Mouse (Mus musculus): ENCODE data around the gene Gnptab. TPM values are rescaled to one million over a fixed set of nuclear protein-coding genes. Genes with fewer than 3 reads are reported as not detected.
A peak's percentile ranks its signal among the peaks of the same experiment; 100 is the strongest.

Gnptab gene
- polyA plus RNA-seq (2016; fragmentation: Nextera tagmentation; extraction: Ambion mirVana) = 12.8 and 13.1 TPM in 2 replicates

- H3K9me3 ChIP-seq = no peaks in the 10 kb centered on the region
- H3K4me1 ChIP-seq = peaks cover 22% of the 10 kb centered on the region
- ATAC-seq (ENCODE audit: low FRiP score) = peak; percentile 88
- WGBS = under 1% methylated on average over 80 of the region's 87 CpGs
- H3K4me2 ChIP-seq = peak within 1 kb of the TSS; percentile 88
- peak within 1 kb of the TSS; percentile 86 for H3K4me3 ChIP-seq (replicated peaks)
- H3K27ac ChIP-seq = peak within 1 kb of the TSS; percentile 63
- peak within 1 kb of the TSS; percentile 83 for H3K9ac ChIP-seq
- no peaks in the 10 kb centered on the region for H3K36me3 ChIP-seq (replicated peaks)
- 0 out of 2 replicates have a peak, but pooled peaks cover 9% of the 10 kb centered on the region for H3K27me3 ChIP-seq
Observed at GRCm38 (mm10) chr10:88379013-88379885, at the start of gene Gnptab, which contains the start of gene Dram1. Gene Gnptab, plus strand, starts transcription at chr10:88379132. Gene Dram1, minus strand, starts transcription at chr10:88379080.

DNA sequence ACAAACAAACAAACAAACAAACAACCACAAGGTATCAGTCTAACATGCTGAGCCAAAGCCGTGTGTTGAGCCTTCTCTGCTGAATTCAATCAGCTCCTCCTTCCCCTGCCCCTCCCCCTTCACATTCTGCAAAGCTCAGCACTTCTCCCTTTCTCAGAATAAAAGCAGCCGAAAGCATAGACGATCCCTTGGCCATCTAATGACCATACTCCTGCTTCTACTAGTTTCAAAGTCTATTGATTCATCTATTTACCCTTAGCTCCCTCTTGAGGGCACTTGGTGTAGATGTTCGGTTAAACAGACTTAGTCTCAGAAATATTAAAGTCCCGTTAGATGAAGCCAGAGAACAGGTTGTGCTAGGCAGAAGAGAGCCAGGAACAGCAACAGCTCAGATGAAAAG is 48.2 kb upstream of the Gnptab start:
- Histone ChIP-seq H3K9ac (no peak overlapping the region), H3K4me2 (no peak overlapping the region), H3K4me3 (replicated peaks) (no peak overlapping the region), H3K36me3 (replicated peaks) (no peaks in the 10 kb centered on the region), H3K27ac (no peak overlapping the region), H3K9me3 (no peaks in the 10 kb centered on the region), H3K4me1 (0 out of 2 replicates have a peak, but pooled peaks cover 2% of the 10 kb centered on the region), H3K27me3 (0 out of 2 replicates have a peak, but pooled peaks cover 3% of the 10 kb centered on the region)
- ATAC-seq (ENCODE audit: low FRiP score) = no peak
- 28% methylated on average over 5 of the region's 5 CpGs for WGBS

- no peak overlapping the region for H3K27ac ChIP-seq
- ATAC-seq (ENCODE audit: low FRiP score) = no peak
- H3K36me3 ChIP-seq (replicated peaks) = no peaks in the 10 kb centered on the region
- no peaks in the 10 kb centered on the region for H3K4me1 ChIP-seq
- 90% methylated on average over 9 of the region's 9 CpGs for WGBS
- no peak overlapping the region for H3K4me2 ChIP-seq
- H3K4me3 ChIP-seq (replicated peaks) = no peak overlapping the region
- H3K9me3 ChIP-seq = no peaks in the 10 kb centered on the region
- H3K27me3 ChIP-seq = no peaks in the 10 kb centered on the region
- no peak overlapping the region for H3K9ac ChIP-seq
Observed at GRCm38 (mm10) chr10:88340660-88341059, 38.3 kb upstream of the Gnptab start.

DNA sequence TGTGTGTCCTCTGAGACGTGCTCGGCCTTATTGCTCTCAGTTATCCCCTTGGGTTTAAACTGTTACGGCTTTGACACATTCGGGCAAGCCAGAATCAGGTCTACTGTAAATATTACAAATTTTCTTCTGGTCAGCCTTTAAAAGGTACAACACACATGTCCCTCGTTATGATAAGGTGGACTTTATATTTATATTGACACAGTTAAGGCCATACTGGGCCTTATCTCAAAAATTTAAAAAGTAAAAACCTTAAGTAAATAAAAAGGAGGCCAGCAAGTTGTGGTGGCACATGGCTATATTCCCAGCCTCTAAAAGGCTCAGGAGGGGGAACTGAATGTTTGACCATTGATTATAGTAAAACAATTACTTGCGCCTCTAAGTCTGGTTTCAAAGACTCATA is 37.6 kb upstream of the Gnptab start:
- Histone ChIP-seq H3K4me2 (no peak overlapping the region), H3K9ac (no peak overlapping the region), H3K36me3 (replicated peaks) (no peaks in the 10 kb centered on the region), H3K27me3 (no peaks in the 10 kb centered on the region), H3K9me3 (no peaks in the 10 kb centered on the region), H3K4me3 (replicated peaks) (no peak overlapping the region), H3K27ac (no peak overlapping the region), H3K4me1 (no peaks in the 10 kb centered on the region)
- WGBS = 93% methylated on average over 6 of the region's 6 CpGs
- no peak for ATAC-seq (ENCODE audit: low FRiP score)

DNA sequence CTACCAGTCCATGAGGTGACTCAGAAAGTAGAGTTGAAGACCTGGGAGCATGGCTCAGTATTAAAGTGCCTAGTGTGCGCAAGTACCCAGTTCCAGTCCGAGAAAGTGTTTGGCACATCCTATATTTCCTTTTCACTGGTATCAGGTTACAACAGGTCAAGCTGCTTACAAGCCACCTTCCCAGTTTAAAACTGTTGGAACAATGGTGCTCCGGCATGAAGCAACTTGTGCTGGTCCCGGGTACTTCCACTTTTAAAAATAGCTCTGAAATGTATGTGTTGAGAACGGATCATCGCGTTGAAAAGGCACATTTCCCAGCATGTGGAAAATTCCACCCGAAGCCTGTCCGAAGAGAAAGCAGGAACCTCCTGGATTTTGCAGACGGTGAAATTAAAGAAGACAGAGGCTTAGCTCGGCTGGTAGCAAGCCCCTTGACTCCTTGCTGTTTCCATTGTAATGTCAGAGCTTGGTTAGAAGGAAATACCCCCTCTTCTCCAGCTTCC is 33.0 kb upstream of the Gnptab start:
- Histone ChIP-seq H3K27ac (no peak overlapping the region), H3K36me3 (replicated peaks) (no peaks in the 10 kb centered on the region), H3K9me3 (no peaks in the 10 kb centered on the region), H3K4me3 (replicated peaks) (no peak overlapping the region), H3K4me1 (no peaks in the 10 kb centered on the region), H3K4me2 (no peak overlapping the region), H3K9ac (no peak overlapping the region), H3K27me3 (no peaks in the 10 kb centered on the region)
- ATAC-seq (ENCODE audit: low FRiP score) = no peak
- 68% methylated on average over 11 of the region's 11 CpGs for WGBS

GRCm38 (mm10) chr10:88346454-88347245 is 32.3 kb upstream of the Gnptab start:
- Histone ChIP-seq H3K36me3 (replicated peaks) (no peaks in the 10 kb centered on the region), H3K4me3 (replicated peaks) (no peak overlapping the region), H3K4me1 (no peaks in the 10 kb centered on the region), H3K27me3 (no peaks in the 10 kb centered on the region), H3K9me3 (no peaks in the 10 kb centered on the region), H3K4me2 (no peak overlapping the region), H3K27ac (no peak overlapping the region), H3K9ac (no peak overlapping the region)
- WGBS = 80% methylated on average over 12 of the region's 12 CpGs
- no peak for ATAC-seq (ENCODE audit: low FRiP score)

- WGBS = 4% methylated on average over 8 of the region's 8 CpGs
- no peaks in the 10 kb centered on the region for H3K36me3 ChIP-seq (replicated peaks)
- ATAC-seq (ENCODE audit: low FRiP score) = no peak
- H3K27me3 ChIP-seq = no peaks in the 10 kb centered on the region
- H3K9ac ChIP-seq = no peak overlapping the region
- H3K4me3 ChIP-seq (replicated peaks) = no peak overlapping the region
- no peak overlapping the region for H3K4me2 ChIP-seq
- H3K4me1 ChIP-seq = no peaks in the 10 kb centered on the region
- no peaks in the 10 kb centered on the region for H3K9me3 ChIP-seq
- no peak overlapping the region for H3K27ac ChIP-seq
Observed at GRCm38 (mm10) chr10:88349800-88350199, 29.1 kb upstream of the Gnptab start.

DNA sequence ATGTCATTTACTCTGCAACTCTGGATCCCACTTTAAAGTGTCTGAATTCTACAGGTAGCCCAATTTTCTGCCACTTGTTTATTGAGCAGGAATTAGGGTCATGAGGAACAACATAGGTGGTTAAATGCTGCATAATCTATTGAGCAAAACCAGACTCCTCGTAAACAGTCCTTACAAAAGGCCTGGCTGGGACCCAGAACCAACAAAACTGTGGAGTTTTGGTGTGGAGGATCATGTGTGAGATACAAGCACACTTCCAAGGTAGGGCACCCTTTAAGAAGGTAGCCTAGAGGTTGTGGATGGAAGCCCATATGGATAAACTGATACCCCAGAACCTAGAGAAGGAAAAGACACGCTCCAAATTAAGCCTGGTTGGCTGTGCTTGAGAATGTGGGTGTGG is 28.2 kb upstream of the Gnptab start:
- no peak for ATAC-seq (ENCODE audit: low FRiP score)
- Histone ChIP-seq H3K36me3 (replicated peaks) (no peaks in the 10 kb centered on the region), H3K27ac (no peak overlapping the region), H3K27me3 (peaks cover 7% of the 10 kb centered on the region), H3K4me3 (replicated peaks) (no peak overlapping the region), H3K9me3 (no peaks in the 10 kb centered on the region), H3K4me1 (no peaks in the 10 kb centered on the region), H3K4me2 (no peak overlapping the region), H3K9ac (no peak overlapping the region)
- WGBS = 60% methylated on average over 2 of the region's 2 CpGs

DNA sequence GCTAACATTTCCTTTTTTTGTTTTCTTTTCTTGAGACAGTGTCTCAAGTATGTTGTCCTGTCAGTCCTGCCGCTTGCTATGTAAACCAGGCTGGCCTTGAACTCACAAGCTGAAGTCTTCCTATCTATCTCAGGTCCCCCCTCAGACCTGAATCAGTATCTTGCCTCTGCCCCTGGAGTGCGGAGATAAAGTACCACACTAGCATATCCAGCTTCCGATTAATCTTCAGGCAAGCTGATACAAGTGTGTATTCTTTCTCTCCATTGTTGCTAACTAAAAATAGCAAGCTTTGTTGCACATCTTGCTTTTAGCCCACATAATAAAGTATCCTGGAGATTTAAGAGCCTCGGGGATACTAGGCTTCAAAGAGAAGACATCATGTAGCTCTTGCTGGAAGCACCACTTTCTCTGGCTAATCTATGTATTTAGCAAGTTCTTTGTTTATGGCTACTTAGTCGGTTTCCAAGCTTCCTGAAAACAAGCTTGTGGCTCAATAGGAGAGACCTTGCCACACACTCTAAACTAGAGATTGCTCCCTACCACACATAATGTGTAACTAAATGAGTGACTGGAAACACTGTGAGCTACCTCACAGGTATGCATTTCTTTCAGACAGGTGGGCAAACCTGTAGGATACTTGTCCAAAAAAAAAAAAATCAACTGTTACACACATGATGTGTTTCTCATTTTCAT is 27.4 kb upstream of the Gnptab start:
- H3K4me3 ChIP-seq (replicated peaks) = no peak overlapping the region
- no peaks in the 10 kb centered on the region for H3K36me3 ChIP-seq (replicated peaks)
- peaks cover 16% of the 10 kb centered on the region for H3K27me3 ChIP-seq
- no peak overlapping the region for H3K4me2 ChIP-seq
- H3K27ac ChIP-seq = no peak overlapping the region
- peaks cover 1% of the 10 kb centered on the region; the same call in 1 of the 2 replicates for H3K4me1 ChIP-seq
- ATAC-seq (ENCODE audit: low FRiP score) = no peak
- WGBS = 55% methylated on average over 5 of the region's 5 CpGs
- H3K9ac ChIP-seq = no peak overlapping the region
- H3K9me3 ChIP-seq = no peaks in the 10 kb centered on the region

DNA sequence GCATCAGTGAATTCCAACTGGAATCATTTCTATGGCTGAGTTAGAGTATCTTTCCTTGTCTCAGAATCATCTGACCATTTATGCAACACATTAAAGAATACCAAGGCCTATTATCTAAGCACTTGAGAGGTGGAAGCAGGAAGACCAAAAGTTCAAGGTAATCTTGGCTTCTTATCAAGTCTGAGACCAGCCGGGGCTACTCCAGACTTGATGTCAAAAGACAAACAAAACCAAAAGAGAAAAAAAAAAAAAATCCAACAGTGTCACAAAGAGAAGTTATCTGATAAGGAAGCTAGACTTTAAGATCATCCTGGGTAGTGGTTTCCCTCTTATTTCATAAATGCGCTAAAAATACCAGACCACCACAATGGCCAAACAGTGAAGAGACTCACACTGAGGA is 26.4 kb upstream of the Gnptab start:
- Histone ChIP-seq H3K9me3 (no peaks in the 10 kb centered on the region), H3K4me2 (no peak overlapping the region), H3K4me3 (replicated peaks) (no peak overlapping the region), H3K27ac (no peak overlapping the region), H3K4me1 (peaks cover 9% of the 10 kb centered on the region; the same call in 1 of the 2 replicates), H3K9ac (no peak overlapping the region), H3K27me3 (peaks cover 26% of the 10 kb centered on the region), H3K36me3 (replicated peaks) (no peaks in the 10 kb centered on the region)
- WGBS = 95% methylated on average over 2 of the region's 2 CpGs
- no peak for ATAC-seq (ENCODE audit: low FRiP score)

DNA sequence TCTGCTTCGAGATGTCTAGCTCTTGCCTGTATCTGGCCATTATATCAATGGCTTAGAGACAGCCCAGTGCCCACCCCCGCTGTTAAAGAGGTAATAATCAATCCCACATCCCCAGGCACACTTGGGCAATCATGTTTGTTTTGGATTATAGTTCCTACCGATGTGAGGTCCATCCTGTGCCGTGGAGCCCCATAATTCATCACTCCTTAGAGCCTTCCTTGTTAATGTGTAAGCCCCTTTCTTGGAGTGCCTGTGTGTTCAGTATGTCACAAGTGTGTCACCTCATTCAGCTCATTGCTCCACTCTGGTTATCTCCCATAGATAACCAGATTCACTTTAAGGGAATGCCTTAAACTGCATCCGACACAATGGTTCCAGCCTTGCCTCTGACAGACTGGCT is 24.3 kb upstream of the Gnptab start:
- peaks cover 30% of the 10 kb centered on the region for H3K27me3 ChIP-seq
- H3K9ac ChIP-seq = no peak overlapping the region
- WGBS = 85% methylated on average over 5 of the region's 5 CpGs
- ATAC-seq (ENCODE audit: low FRiP score) = no peak
- peaks cover 9% of the 10 kb centered on the region; the same call in 1 of the 2 replicates for H3K4me1 ChIP-seq
- no peak overlapping the region for H3K27ac ChIP-seq
- no peaks in the 10 kb centered on the region for H3K9me3 ChIP-seq
- H3K4me3 ChIP-seq (replicated peaks) = no peak overlapping the region
- H3K4me2 ChIP-seq = no peak overlapping the region
- no peaks in the 10 kb centered on the region for H3K36me3 ChIP-seq (replicated peaks)
